Mouse (Mus musculus) adipose tissue, adult 10 weeks (tissue): ENCODE results near the gene Vmn1r49. TPM values are rescaled to one million over a fixed set of nuclear protein-coding genes. Genes with fewer than 3 reads are reported as not detected.

Experiments
- polyA plus RNA-seq: library from polyadenylated mRNA; stranded (reverse); fragments of 350-450 nt; fragmentation: Illumina TruSeq; extraction: RNeasy Lipid Tissue Mini Kit (QIAGEN cat#74804); gene quantifications from one replicate; pipeline ENCODE4 v1.2.3, GENCODE M21; 2014; ENCODE audit warnings: low read depth, low replicate concordance

Vmn1r49 gene
- not detected for polyA plus RNA-seq

DNA sequence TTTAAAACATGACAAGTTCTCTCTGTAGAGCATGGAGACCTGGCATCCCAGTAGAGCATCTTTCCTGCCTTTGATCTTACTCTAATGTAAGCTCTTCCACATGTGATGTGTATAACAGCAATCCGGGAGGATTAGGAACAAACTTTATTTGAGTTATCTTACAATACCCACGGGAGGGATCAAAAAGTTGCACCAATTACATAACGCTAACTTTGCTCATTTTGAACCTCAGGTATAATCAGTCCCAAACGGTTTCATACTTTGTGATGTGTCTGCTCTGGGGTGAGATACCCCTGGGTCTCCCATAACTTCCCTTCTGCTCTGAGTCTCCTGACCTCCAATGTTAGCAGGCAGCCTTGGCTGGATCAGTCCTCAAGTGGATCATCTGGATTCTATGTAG, at the start of gene Vmn1r49:
TSS of gene Vmn1r49 (minus strand) at position 101 of the 400 bp plus-strand sequence.

DNA sequence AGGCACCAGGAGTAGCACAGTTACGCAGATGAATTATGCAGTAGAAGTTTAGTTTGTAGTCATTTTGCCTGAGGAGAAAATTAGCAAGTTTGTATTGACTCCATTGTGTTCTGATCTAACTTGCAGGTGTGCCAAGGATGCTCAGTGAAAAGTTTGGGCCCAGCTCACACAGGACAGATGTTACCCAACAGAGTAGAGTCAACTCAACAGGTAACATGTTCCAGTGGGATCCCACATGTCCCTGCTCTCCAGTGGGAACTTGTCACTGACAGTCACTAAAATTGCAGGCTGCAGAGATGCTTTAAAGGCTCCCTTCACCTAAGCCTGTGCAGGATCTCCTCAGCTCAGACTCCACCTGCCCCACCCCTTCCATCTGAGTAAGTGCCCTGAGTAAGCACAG, 44.0 kb upstream of the Vmn1r49 start, which contains the start of gene Vmn1r51:
TSS of gene Vmn1r51 (plus strand) at position 301 of the 400 bp plus-strand sequence.

DNA sequence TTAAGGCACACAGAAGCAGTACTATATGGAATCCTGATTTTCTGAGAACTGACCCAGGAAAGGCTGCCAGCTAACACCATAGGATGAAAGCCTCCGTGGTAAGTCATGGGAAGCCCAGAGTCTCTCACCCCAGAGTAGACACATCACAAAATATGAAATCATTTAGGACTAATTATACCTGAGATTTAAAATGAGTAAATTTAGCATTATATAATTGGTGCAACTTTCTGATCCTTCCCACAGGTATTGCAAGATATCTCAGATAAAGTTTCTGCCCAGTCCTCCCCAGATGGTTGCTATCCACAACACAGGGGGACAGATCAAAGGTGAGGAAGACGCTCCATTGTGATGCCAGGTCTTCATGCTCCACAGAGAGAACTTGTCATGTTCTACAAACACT, 22.8 kb upstream of the Vmn1r49 start, which contains the start of gene Vmn1r50:
TSS of gene Vmn1r50 (plus strand) at position 301 of the 400 bp plus-strand sequence.

DNA sequence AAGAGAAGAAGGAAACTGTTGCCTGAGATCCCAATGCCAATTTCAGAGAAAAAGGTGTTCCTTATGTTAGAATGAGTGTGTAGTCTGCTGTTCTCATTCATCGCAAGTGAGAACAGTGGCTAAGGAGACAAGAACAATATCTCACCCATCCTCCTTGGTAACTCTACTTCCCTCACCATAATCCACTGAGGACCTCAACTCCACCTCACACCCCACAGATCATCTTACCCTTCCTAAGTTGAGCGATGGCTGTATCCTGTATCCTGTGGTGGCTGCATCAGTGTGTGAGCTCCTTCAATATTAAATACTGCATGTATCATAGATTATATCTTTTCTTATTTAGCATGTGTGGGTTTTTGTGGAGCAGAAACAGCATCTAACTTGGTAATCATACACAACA, 41.6 kb downstream of the Vmn1r49 start, which contains the start of gene Vmn1r48:
TSS of gene Vmn1r48 (minus strand) at position 101 of the 400 bp plus-strand sequence.

Other genes with a start within 250 kb of the Vmn1r49 start
- not detected for gene Vmn1r42, start 202.1 kb downstream of the Vmn1r49 start, polyA plus RNA-seq
- 0.19 TPM for gene Vmn1r43, start 202.1 kb downstream of the Vmn1r49 start, polyA plus RNA-seq
- gene Vmn1r44, start 194.8 kb downstream of the Vmn1r49 start, polyA plus RNA-seq, result not detected
- gene Vmn1r45, start 137.9 kb downstream of the Vmn1r49 start, polyA plus RNA-seq, result not detected
- gene Vmn1r46, start 109.2 kb downstream of the Vmn1r49 start, polyA plus RNA-seq, result not detected
- not detected for gene Vmn1r47, start 62.4 kb downstream of the Vmn1r49 start, polyA plus RNA-seq
- not detected for gene Vmn1r48, start 41.7 kb downstream of the Vmn1r49 start, polyA plus RNA-seq
- not detected for gene Vmn1r50, start 22.9 kb upstream of the Vmn1r49 start, polyA plus RNA-seq
- not detected for gene Vmn1r51, start 44.1 kb upstream of the Vmn1r49 start, polyA plus RNA-seq
- not detected for gene Vmn1r52, start 96.3 kb upstream of the Vmn1r49 start, polyA plus RNA-seq
- not detected for gene V1ra8, start 124.3 kb upstream of the Vmn1r49 start, polyA plus RNA-seq
- gene Vmn1r53, start 145.9 kb upstream of the Vmn1r49 start, polyA plus RNA-seq, result not detected
- not detected for gene Vmn1r54, start 167.8 kb upstream of the Vmn1r49 start, polyA plus RNA-seq
- 4.4 TPM for gene BC048671, start 222.7 kb upstream of the Vmn1r49 start, polyA plus RNA-seq
- gene Chst13, start 246.7 kb upstream of the Vmn1r49 start, polyA plus RNA-seq, result not detected